ENCODE assay signal across 7 mouse cellular contexts in the genomic region with DNA sequence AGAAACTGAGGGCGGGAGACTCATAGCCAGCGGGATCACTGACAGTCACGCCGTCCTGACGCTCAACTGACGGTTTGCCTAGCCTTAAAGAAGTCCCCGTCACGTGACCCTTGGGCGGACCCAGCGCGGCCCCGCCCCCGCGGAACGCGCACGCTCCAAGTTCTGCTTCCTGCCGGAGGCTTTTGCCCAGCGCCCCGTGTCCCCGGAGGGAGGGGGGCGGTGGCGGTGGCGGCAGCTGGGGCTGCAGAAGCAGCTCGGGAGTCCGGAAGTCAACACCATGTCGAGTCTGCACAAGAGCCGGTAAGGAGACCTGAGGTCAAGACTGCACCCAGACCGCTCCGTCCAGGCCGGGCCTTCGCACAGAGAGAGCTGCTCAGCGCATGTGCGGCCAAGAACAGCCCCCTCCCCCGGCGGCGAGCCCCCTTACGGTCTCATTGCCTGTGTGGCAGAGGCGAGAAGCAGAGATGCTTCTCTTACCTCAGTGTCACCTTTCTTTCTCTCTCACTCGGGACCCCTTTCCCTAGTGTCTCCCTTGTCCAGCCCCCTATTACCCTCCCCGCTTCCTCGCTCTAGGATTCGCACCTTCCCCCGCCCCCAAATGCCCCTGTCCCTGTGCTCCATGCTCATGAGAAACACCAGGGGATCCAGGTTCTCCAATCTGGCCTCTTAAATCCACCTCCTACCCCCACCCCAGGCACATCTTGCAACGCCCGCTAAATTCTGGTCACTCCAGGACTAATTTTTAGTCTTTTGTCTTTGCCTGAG. TPM values are rescaled to one million over a fixed set of nuclear protein-coding genes. Genes with fewer than 3 reads are reported as not detected.
DNase-seq lines count a peak whose midpoint lies in the region; ATAC-seq lines count a peak whose summit lies in the region.

TSS of gene Tbc1d13 (plus strand) at position 134 of the 765 bp plus-strand sequence.

- H3K27ac ChIP-seq in embryonic facial prominence, embryonic 12.5 days = peak within 1 kb of the TSS; percentile 81
- H3K27ac ChIP-seq in limb, embryonic 11.5 days (replicated peaks; ENCODE audit: low read depth, low read length) = peak within 1 kb of the TSS; percentile 50; the same call in 1 of the 2 replicates
- peak within 1 kb of the TSS; percentile 66 for H3K27ac ChIP-seq in midbrain, embryonic 14.5 days (replicated peaks; ENCODE audit: low read depth, low read length)

- peak; percentile 99 for DNase-seq in adrenal gland, postnatal 25 days
- peak; percentile 100 for DNase-seq in heart, adult 11 months
- DNase-seq in kidney, adult 18-20 months = peak; percentile 99
- DNase-seq in limb, embryonic 11.5 days (ENCODE audit: low spot score) = peak; percentile 94
- peak; percentile 97 for DNase-seq in midbrain, embryonic 14.5 days
- DNase-seq in spleen, adult 18-20 months = peak; percentile 99 to 100

- H3K9ac ChIP-seq in embryonic facial prominence, embryonic 12.5 days = peak within 1 kb of the TSS; percentile 86
- peak within 1 kb of the TSS; percentile 82 for H3K9ac ChIP-seq in limb, embryonic 11.5 days (ENCODE audit: low read length)
- H3K9ac ChIP-seq in midbrain, embryonic 14.5 days (replicated peaks; ENCODE audit: low read length) = peak within 1 kb of the TSS; percentile 70

- peak within 1 kb of the TSS; percentile 95 for H3K4me2 ChIP-seq in embryonic facial prominence, embryonic 12.5 days (replicated peaks)
- H3K4me2 ChIP-seq in limb, embryonic 11.5 days (ENCODE audit: low read depth, severe bottlenecking) = peak within 1 kb of the TSS; percentile 92
- H3K4me2 ChIP-seq in midbrain, embryonic 14.5 days (ENCODE audit: low read length) = peak within 1 kb of the TSS; percentile 68

- H3K36me3 ChIP-seq in embryonic facial prominence, embryonic 12.5 days = peaks cover 23% of the 10 kb centered on the region
- H3K36me3 ChIP-seq in limb, embryonic 11.5 days (ENCODE audit: control insufficient read depth, insufficient read depth, low read length) = peaks cover 5% of the 10 kb centered on the region; the same call in 1 of the 2 replicates
- H3K36me3 ChIP-seq in midbrain, embryonic 14.5 days (ENCODE audit: control insufficient read depth, insufficient read depth, low read length) = peaks cover 23% of the 10 kb centered on the region

- peak; percentile 75 for ATAC-seq in embryonic facial prominence, embryonic 12.5 days (ENCODE audit: insufficient number of reproducible peaks, insufficient read depth, low FRiP score, low TSS enrichment)
- peak; percentile 87 for ATAC-seq in limb, embryonic 11.5 days (ENCODE audit: insufficient number of reproducible peaks, low FRiP score, low TSS enrichment, low read depth)
- peak; percentile 93 for ATAC-seq in midbrain, embryonic 14.5 days (ENCODE audit: low FRiP score, low TSS enrichment)

- no peaks in the 10 kb centered on the region for H3K9me3 ChIP-seq in embryonic facial prominence, embryonic 12.5 days
- H3K9me3 ChIP-seq in limb, embryonic 11.5 days (ENCODE audit: control insufficient read depth, low read length) = no peaks in the 10 kb centered on the region
- H3K9me3 ChIP-seq in midbrain, embryonic 14.5 days (ENCODE audit: control insufficient read depth, low read length) = no peaks in the 10 kb centered on the region

- H3K4me1 ChIP-seq in embryonic facial prominence, embryonic 12.5 days = peaks cover 20% of the 10 kb centered on the region
- H3K4me1 ChIP-seq in limb, embryonic 11.5 days (ENCODE audit: control insufficient read depth, insufficient read depth, low read length) = peaks cover 10% of the 10 kb centered on the region
- peaks cover 14% of the 10 kb centered on the region for H3K4me1 ChIP-seq in midbrain, embryonic 14.5 days (ENCODE audit: control insufficient read depth, insufficient read depth, low read length)

- WGBS in embryonic facial prominence, embryonic 12.5 days = under 1% methylated on average over 46 of the region's 46 CpGs
- 0% methylated on average over 45 of the region's 46 CpGs for WGBS in limb, embryonic 11.5 days
- WGBS in midbrain, embryonic 14.5 days = under 1% methylated on average over 46 of the region's 46 CpGs

- no peaks in the 10 kb centered on the region for H3K27me3 ChIP-seq in embryonic facial prominence, embryonic 12.5 days
- H3K27me3 ChIP-seq in limb, embryonic 11.5 days (ENCODE audit: control insufficient read depth, insufficient read depth, low read length) = no peaks in the 10 kb centered on the region
- H3K27me3 ChIP-seq in midbrain, embryonic 14.5 days (ENCODE audit: control insufficient read depth, insufficient read depth, low read length) = no peaks in the 10 kb centered on the region

- peak within 1 kb of the TSS; percentile 87 for H3K4me3 ChIP-seq in embryonic facial prominence, embryonic 12.5 days
- H3K4me3 ChIP-seq in limb, embryonic 11.5 days (ENCODE audit: low read depth, low read length) = peak within 1 kb of the TSS; percentile 80
- H3K4me3 ChIP-seq in midbrain, embryonic 14.5 days (replicated peaks; ENCODE audit: low read depth, low read length) = peak within 1 kb of the TSS; percentile 75

RNA-seq across cellular contexts. Expression of gene Tbc1d13, which starts in this region (rescaled TPM):
- total RNA-seq in adrenal gland, postnatal 25 days (2021) = 54.0 and 71.3 TPM in 2 replicates
- polyA plus RNA-seq in embryonic facial prominence, embryonic 12.5 days (2016; fragmentation: Nextera tagmentation; extraction: Ambion mirVana) = 10.7 and 11.0 TPM in 2 replicates
- 14.2 and 16.8 TPM in 2 replicates for polyA plus RNA-seq in limb, embryonic 11.5 days (2014; fragmentation: Nextera tagmentation; extraction: Ambion mirVana)
- polyA plus RNA-seq in midbrain, embryonic 14.5 days (2014; fragmentation: Nextera tagmentation; extraction: Ambion mirVana) = 17.7 and 20.4 TPM in 2 replicates

Comparison
In these comparisons a context has a peak if more than half of its experiments do, and no peak if none do; other contexts are left out.
1. Peak in every context shown above with its lines: DNase-seq, ATAC-seq, H3K4me3 ChIP-seq and H3K27ac ChIP-seq.